ENCODE assay signal across 10 mouse cellular contexts in genomic region chr4:44669485-44670181, GRCm38 (mm10). TPM values are rescaled to one million over a fixed set of nuclear protein-coding genes. Genes with fewer than 3 reads are reported as not detected.
A peak's percentile ranks its signal among the peaks of the same experiment; 100 is the strongest.
DNase-seq lines count a peak whose midpoint lies in the region; ATAC-seq and TF ChIP-seq lines count a peak whose summit lies in the region.
"Had no signal": no experiment of that assay in that cellular context is flagged by ENCODE, and none has a peak within 500 bp of the region (broad histone marks: within the 10 kb centered on the region; RNA-seq: fewer than 3 reads in every experiment).

No protein-coding gene starts in this region.

- DNase-seq in CD4-positive, CD25-positive, alpha-beta regulatory T cell, adult 2 months (ENCODE audit: low read depth, low spot score): peak; percentile 59
- DNase-seq in kidney, postnatal 10 days: peak; percentile 39
- no peak for DNase-seq in kidney, postnatal 25 days
- DNase-seq in retina, postnatal 1 day: peak; percentile 56
- no peak for DNase-seq in frontal cortex, postnatal 25 days (ENCODE audit: low spot score in 2 of 2)
- DNase-seq in heart, postnatal 25 days (ENCODE audit: low spot score): no peak

- intact Hi-C loops in heart, postnatal 25 days (cut with DNase I): loop anchor here (1.0 kb wide), 1 partner anchor 92 kb away; no protein-coding TSS in a partner anchor

- no peak for TF ChIP-seq POLR2A in bone marrow, adult 2 months (IDR thresholded peaks at IDR 0.05; ENCODE audit: borderline replicate concordance, control insufficient read depth, low read depth, low read length)

- TF ChIP-seq CTCF in bone marrow, adult 2 months (IDR thresholded peaks at IDR 0.05; ENCODE audit: control insufficient read depth, insufficient read depth, low read length): peak; percentile 58; the same call in 1 of the 2 replicates

- WGBS in bone marrow, adult 2 months: 83% methylated on average over 7 of the region's 7 CpGs

- no peak overlapping the region for H3K4me3 ChIP-seq in bone marrow, adult 2 months (replicated peaks; ENCODE audit: control insufficient read depth, low read depth, low read length)
- H3K4me3 ChIP-seq: embryonic facial prominence, embryonic 13.5 days; neural tube, embryonic 13.5 days had no signal

- H3K4me1 ChIP-seq in bone marrow, adult 2 months (ENCODE audit: control insufficient read depth, insufficient read depth, low read length): peaks cover 3% of the 10 kb centered on the region; the same call in 1 of the 2 replicates
- H3K4me1 ChIP-seq: embryonic facial prominence, embryonic 13.5 days had no signal

- ATAC-seq in CD4-positive, CD25-positive, alpha-beta regulatory T cell, adult 4 months: no peak

- no peak overlapping the region for H3K27ac ChIP-seq in bone marrow, adult 2 months (ENCODE audit: control insufficient read depth, insufficient read depth, low read depth, low read length, poor library complexity)
- H3K27ac ChIP-seq: embryonic facial prominence, embryonic 13.5 days; neural tube, embryonic 13.5 days had no signal

RNA-seq across cellular contexts. Expression of gene Pax5, which starts 40.7 kb away (rescaled TPM):
- 1 to 10 TPM in 1 of 2 experiments, under 1 TPM in 1; 0.38 to 3.2 TPM for polyA plus RNA-seq in CD4-positive, CD25-positive, alpha-beta regulatory T cell, adult 4 months (2017; shearing (Covaris generic))
- 18.0 and 35.6 TPM in 2 replicates for polyA plus RNA-seq in bone marrow, adult 2 months (2011; ENCODE audit: insufficient read depth, insufficient read length, low replicate concordance, missing spikeins)
- 1 to 10 TPM in 1 of 2 experiments, under 1 TPM in 1; 0.65 to 1.1 TPM for total RNA-seq in heart, postnatal 25 days (2021)
- polyA plus RNA-seq: embryonic facial prominence, embryonic 13.5 days had no signal

Comparison
In these comparisons a context has a peak if more than half of its experiments do, and no peak if none do; other contexts are left out.
1. DNase-seq: peak in CD4-positive, CD25-positive, alpha-beta regulatory T cell, adult 2 months (single experiment), kidney, postnatal 10 days (single experiment) and retina, postnatal 1 day (single experiment); none in kidney, postnatal 25 days (0 of 2), frontal cortex, postnatal 25 days (0 of 2) and heart, postnatal 25 days (single experiment).